Mouse (Mus musculus): ENCODE data around the gene Tvp23a. TPM values are rescaled to one million over a fixed set of nuclear protein-coding genes. Genes with fewer than 3 reads are reported as not detected.

Tvp23a gene
- polyA plus RNA-seq (2015; fragmentation: Nextera tagmentation; extraction: Ambion mirVana): 3.2 and 3.3 TPM in 2 replicates

- Histone ChIP-seq H3K4me1 (ENCODE audit: control insufficient read depth, insufficient read depth, low read length) (peaks cover 9% of the 10 kb centered on the region), H3K36me3 (ENCODE audit: control insufficient read depth, insufficient read depth) (no peaks in the 10 kb centered on the region), H3K9ac (ENCODE audit: low read length) (peak within 1 kb of the TSS; percentile 39), H3K27ac (ENCODE audit: low read length) (no peak within 1 kb of the TSS), H3K4me3 (ENCODE audit: low read length) (peak within 1 kb of the TSS; percentile 33), H3K27me3 (ENCODE audit: control insufficient read depth, insufficient read depth, low read length) (0 out of 2 replicates have a peak, but pooled peaks cover 2% of the 10 kb centered on the region), H3K4me2 (ENCODE audit: low read depth, low read length) (peak within 1 kb of the TSS; percentile 55), H3K9me3 (replicated peaks; ENCODE audit: control insufficient read depth, low read length) (no peaks in the 10 kb centered on the region)
- 12% methylated on average over 12 of the region's 12 CpGs for WGBS
- no peak; the same call in 1 of the 2 replicates for ATAC-seq (replicated peaks; ENCODE audit: extremely low read depth, insufficient read depth, low FRiP score)
Observed at GRCm38 (mm10) chr16:10447264-10447594, at the start of gene Tvp23a. Gene Tvp23a, minus strand, starts transcription at chr16:10447362.

GRCm38 (mm10) chr16:10495824-10496298 is 48.7 kb upstream of the Tvp23a start:
- 43% methylated on average over 2 of the region's 2 CpGs for WGBS

GRCm38 (mm10) chr16:10492587-10492986 is 45.4 kb upstream of the Tvp23a start:
- Histone ChIP-seq H3K36me3 (ENCODE audit: control insufficient read depth, insufficient read depth) (no peaks in the 10 kb centered on the region), H3K4me2 (ENCODE audit: low read depth, low read length) (no peak overlapping the region), H3K27ac (ENCODE audit: low read length) (no peak overlapping the region), H3K4me3 (ENCODE audit: low read length) (no peak overlapping the region), H3K9ac (ENCODE audit: low read length) (no peak overlapping the region), H3K4me1 (ENCODE audit: control insufficient read depth, insufficient read depth, low read length) (peaks cover 4% of the 10 kb centered on the region), H3K9me3 (replicated peaks; ENCODE audit: control insufficient read depth, low read length) (no peaks in the 10 kb centered on the region), H3K27me3 (ENCODE audit: control insufficient read depth, insufficient read depth, low read length) (peaks cover 10% of the 10 kb centered on the region; the same call in 1 of the 2 replicates)
- 70% methylated on average over 3 of the region's 3 CpGs for WGBS
- no peak for ATAC-seq (replicated peaks; ENCODE audit: extremely low read depth, insufficient read depth, low FRiP score)

More at GRCm38 (mm10) chr16:10495824-10496298, 48.7 kb upstream of the Tvp23a start:
- Histone ChIP-seq H3K36me3 (ENCODE audit: control insufficient read depth, insufficient read depth) (no peaks in the 10 kb centered on the region), H3K9ac (ENCODE audit: low read length) (no peak overlapping the region), H3K4me3 (ENCODE audit: low read length) (no peak overlapping the region), H3K4me1 (ENCODE audit: control insufficient read depth, insufficient read depth, low read length) (peaks cover 3% of the 10 kb centered on the region; the same call in 1 of the 2 replicates), H3K27me3 (ENCODE audit: control insufficient read depth, insufficient read depth, low read length) (no peaks in the 10 kb centered on the region), H3K9me3 (replicated peaks; ENCODE audit: control insufficient read depth, low read length) (no peaks in the 10 kb centered on the region), H3K27ac (ENCODE audit: low read length) (no peak overlapping the region), H3K4me2 (ENCODE audit: low read depth, low read length) (no peak overlapping the region)
- no peak for ATAC-seq (replicated peaks; ENCODE audit: extremely low read depth, insufficient read depth, low FRiP score)

GRCm38 (mm10) chr16:10491716-10492115 is 44.6 kb upstream of the Tvp23a start:
- H3K9me3 ChIP-seq (replicated peaks; ENCODE audit: control insufficient read depth, low read length): no peaks in the 10 kb centered on the region
- peaks cover 4% of the 10 kb centered on the region for H3K4me1 ChIP-seq (ENCODE audit: control insufficient read depth, insufficient read depth, low read length)
- WGBS: 76% methylated on average over 4 of the region's 4 CpGs

GRCm38 (mm10) chr16:10490503-10491150 is 43.5 kb upstream of the Tvp23a start:
- ATAC-seq (replicated peaks; ENCODE audit: extremely low read depth, insufficient read depth, low FRiP score): no peak
- Histone ChIP-seq H3K4me1 (ENCODE audit: control insufficient read depth, insufficient read depth, low read length) (peaks cover 4% of the 10 kb centered on the region), H3K9me3 (replicated peaks; ENCODE audit: control insufficient read depth, low read length) (no peaks in the 10 kb centered on the region), H3K4me2 (ENCODE audit: low read depth, low read length) (no peak overlapping the region; the same call in 1 of the 2 replicates), H3K9ac (ENCODE audit: low read length) (no peak overlapping the region), H3K27ac (ENCODE audit: low read length) (no peak overlapping the region), H3K36me3 (ENCODE audit: control insufficient read depth, insufficient read depth) (no peaks in the 10 kb centered on the region), H3K27me3 (ENCODE audit: control insufficient read depth, insufficient read depth, low read length) (peaks cover 10% of the 10 kb centered on the region; the same call in 1 of the 2 replicates), H3K4me3 (ENCODE audit: low read length) (no peak overlapping the region)
- 78% methylated on average over 18 of the region's 18 CpGs for WGBS

More at GRCm38 (mm10) chr16:10491716-10492115, 44.6 kb upstream of the Tvp23a start:
- Histone ChIP-seq H3K27me3 (ENCODE audit: control insufficient read depth, insufficient read depth, low read length) (peaks cover 10% of the 10 kb centered on the region; the same call in 1 of the 2 replicates), H3K9ac (ENCODE audit: low read length) (no peak overlapping the region), H3K4me2 (ENCODE audit: low read depth, low read length) (no peak overlapping the region), H3K36me3 (ENCODE audit: control insufficient read depth, insufficient read depth) (no peaks in the 10 kb centered on the region), H3K27ac (ENCODE audit: low read length) (no peak overlapping the region), H3K4me3 (ENCODE audit: low read length) (no peak overlapping the region)
- ATAC-seq (replicated peaks; ENCODE audit: extremely low read depth, insufficient read depth, low FRiP score): no peak

- Histone ChIP-seq H3K4me2 (ENCODE audit: low read depth, low read length) (peak overlapping the region; percentile 68), H3K4me3 (ENCODE audit: low read length) (peak overlapping the region; percentile 39), H3K9me3 (replicated peaks; ENCODE audit: control insufficient read depth, low read length) (no peaks in the 10 kb centered on the region), H3K36me3 (ENCODE audit: control insufficient read depth, insufficient read depth) (no peaks in the 10 kb centered on the region), H3K4me1 (ENCODE audit: control insufficient read depth, insufficient read depth, low read length) (peaks cover 4% of the 10 kb centered on the region), H3K27me3 (ENCODE audit: control insufficient read depth, insufficient read depth, low read length) (peaks cover 10% of the 10 kb centered on the region; the same call in 1 of the 2 replicates), H3K9ac (ENCODE audit: low read length) (peak overlapping the region; percentile 45; the same call in 1 of the 2 replicates), H3K27ac (ENCODE audit: low read length) (no peak overlapping the region)
- 7% methylated on average over 13 of the region's 14 CpGs for WGBS
- ATAC-seq (replicated peaks; ENCODE audit: extremely low read depth, insufficient read depth, low FRiP score): no peak
Observed at GRCm38 (mm10) chr16:10489904-10490457, 42.8 kb upstream of the Tvp23a start.

- H3K4me1 ChIP-seq (ENCODE audit: control insufficient read depth, insufficient read depth, low read length): peaks cover 4% of the 10 kb centered on the region
- H3K27me3 ChIP-seq (ENCODE audit: control insufficient read depth, insufficient read depth, low read length): peaks cover 10% of the 10 kb centered on the region; the same call in 1 of the 2 replicates
- no peak overlapping the region for H3K27ac ChIP-seq (ENCODE audit: low read length)
- peak overlapping the region; percentile 45; the same call in 1 of the 2 replicates for H3K9ac ChIP-seq (ENCODE audit: low read length)
- no peaks in the 10 kb centered on the region for H3K36me3 ChIP-seq (ENCODE audit: control insufficient read depth, insufficient read depth)
- no peak for ATAC-seq (replicated peaks; ENCODE audit: extremely low read depth, insufficient read depth, low FRiP score)
- peak overlapping the region; percentile 68 for H3K4me2 ChIP-seq (ENCODE audit: low read depth, low read length)
- H3K4me3 ChIP-seq (ENCODE audit: low read length): peak overlapping the region; percentile 39
- no peaks in the 10 kb centered on the region for H3K9me3 ChIP-seq (replicated peaks; ENCODE audit: control insufficient read depth, low read length)
- WGBS: 3% methylated on average over 9 of the region's 9 CpGs
Observed at GRCm38 (mm10) chr16:10489483-10489882, 42.3 kb upstream of the Tvp23a start.

GRCm38 (mm10) chr16:10488769-10489481 is 41.8 kb upstream of the Tvp23a start:
- WGBS: 77% methylated on average over 7 of the region's 7 CpGs
- ATAC-seq (replicated peaks; ENCODE audit: extremely low read depth, insufficient read depth, low FRiP score): no peak
- Histone ChIP-seq H3K9ac (ENCODE audit: low read length) (no peak overlapping the region), H3K9me3 (replicated peaks; ENCODE audit: control insufficient read depth, low read length) (no peaks in the 10 kb centered on the region), H3K4me2 (ENCODE audit: low read depth, low read length) (peak overlapping the region; percentile 68), H3K4me1 (ENCODE audit: control insufficient read depth, insufficient read depth, low read length) (peaks cover 4% of the 10 kb centered on the region), H3K4me3 (ENCODE audit: low read length) (no peak overlapping the region), H3K36me3 (ENCODE audit: control insufficient read depth, insufficient read depth) (no peaks in the 10 kb centered on the region), H3K27me3 (ENCODE audit: control insufficient read depth, insufficient read depth, low read length) (peaks cover 10% of the 10 kb centered on the region; the same call in 1 of the 2 replicates), H3K27ac (ENCODE audit: low read length) (no peak overlapping the region)
